Mouse (Mus musculus): ENCODE measurements around the gene Ado. TPM values are rescaled to one million over a fixed set of nuclear protein-coding genes. Genes with fewer than 3 reads are reported as not detected.

Ado gene
- total and polyA plus RNA-seq, 2 experiments = 7.0 to 8.5 TPM

DNA sequence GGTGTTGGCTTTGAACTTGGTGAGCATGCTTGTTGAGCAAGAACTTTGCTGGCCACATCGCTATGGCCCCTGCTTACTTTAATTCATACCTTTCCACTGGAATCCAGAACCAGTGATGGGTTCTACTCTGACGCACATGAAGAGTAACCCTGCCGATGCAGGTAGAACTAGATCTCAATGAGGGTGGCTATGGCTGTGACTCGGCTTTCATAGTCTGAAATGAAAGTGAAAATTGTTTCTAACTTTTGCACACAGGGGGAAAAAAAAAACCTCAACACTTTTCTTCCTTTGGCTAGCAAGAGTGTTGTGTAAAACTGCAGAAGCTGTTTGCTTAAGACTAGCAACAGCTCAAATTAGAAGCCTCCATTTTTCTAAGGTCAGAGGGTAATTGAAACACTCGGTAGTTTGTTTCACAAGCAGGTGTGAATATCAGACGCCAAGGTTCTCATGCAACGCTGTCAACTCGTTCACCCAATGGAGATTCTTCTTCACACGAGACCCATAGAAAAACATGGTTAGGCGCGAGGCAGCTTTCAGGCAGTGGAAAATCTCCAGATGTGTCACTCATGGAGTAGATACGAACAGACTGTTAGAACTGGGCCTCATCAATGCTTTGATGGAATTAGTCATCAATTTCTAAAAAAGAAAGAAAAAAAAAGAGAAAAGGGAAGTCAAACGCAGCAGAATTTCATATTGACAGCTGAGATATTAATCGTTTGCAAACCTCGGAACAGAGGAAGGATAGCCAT, 51.4 kb downstream of the Ado start:
- 91% methylated on average over 15 of the region's 15 CpGs for WGBS
- TF ChIP-seq POLR2A (IDR thresholded peaks at IDR 0.05; ENCODE audit: extremely low read depth, insufficient read depth, low read length) (no peak), CTCF (IDR thresholded peaks at IDR 0.05; ENCODE audit: low read depth, low read length) (no peak)
- no peak for DNase-seq (ENCODE audit: extremely low read depth, low read depth, low spot score)
- Histone ChIP-seq H3K4me1 (ENCODE audit: control insufficient read depth, insufficient read depth, low read length) (no peaks in the 10 kb centered on the region), H3K36me3 (ENCODE audit: control insufficient read depth, insufficient read depth, low read length) (no peaks in the 10 kb centered on the region), H3K27me3 (ENCODE audit: control insufficient read depth, insufficient read depth, low read length) (no peaks in the 10 kb centered on the region), H3K79me2 (ENCODE audit: control insufficient read depth, insufficient read depth, low read length) (no peaks in the 10 kb centered on the region), H3K4me3 (ENCODE audit: insufficient read depth, low read depth, low read length) (no peak overlapping the region), H3K27ac (replicated peaks; ENCODE audit: insufficient read depth, low read depth, low read length) (no peak overlapping the region), H3K9ac (ENCODE audit: low read depth, low read length) (no peak overlapping the region)

Other genes starting within 250 kb of the Ado start
- 0.09 and 0.34 TPM in 2 replicates for gene Egr2, start 13.5 kb downstream of the Ado start, total RNA-seq (2014; rRNA removed)
- 0.15 and 0.73 TPM in 2 replicates for gene Egr2, start 13.5 kb downstream of the Ado start, polyA plus RNA-seq (2012; rRNA removed)

All from liver, adult 2 months (tissue).